Mouse (Mus musculus): Measurements from ENCODE around the gene Dnttip1.
"Not testable (repeated sequence)": the region's sequence is repeated elsewhere in the genome, so short reads cannot be mapped to it uniquely, and the experiment has no call there.

Dnttip1 gene

DNA sequence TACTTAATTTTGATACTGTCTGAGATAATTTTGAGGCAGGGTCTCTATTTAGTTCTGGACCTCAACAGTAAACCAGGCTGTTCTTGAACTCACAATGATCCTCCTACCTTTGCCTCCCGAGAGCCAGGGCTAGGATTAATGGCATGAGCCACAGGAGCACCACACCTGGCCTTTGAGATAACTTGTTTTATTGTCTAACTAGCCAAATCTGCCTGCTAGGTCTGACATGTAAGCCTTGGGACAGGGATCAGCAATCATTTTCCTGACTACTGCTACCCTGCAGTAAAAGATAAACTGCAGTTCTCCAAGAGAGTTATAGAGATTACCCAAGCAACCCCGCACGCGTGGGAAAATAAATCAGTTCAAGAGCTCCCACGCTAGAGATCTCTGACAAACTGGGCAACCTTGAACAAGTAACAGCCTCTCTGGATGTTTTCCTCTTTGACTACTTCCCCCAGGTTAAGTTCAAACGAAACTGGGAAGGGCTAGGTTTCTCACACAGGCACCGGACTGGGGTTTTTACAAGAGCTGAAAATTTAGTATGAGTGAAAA, 39.2 kb downstream of the Dnttip1 start:
- DNase-seq: no peak

DNA sequence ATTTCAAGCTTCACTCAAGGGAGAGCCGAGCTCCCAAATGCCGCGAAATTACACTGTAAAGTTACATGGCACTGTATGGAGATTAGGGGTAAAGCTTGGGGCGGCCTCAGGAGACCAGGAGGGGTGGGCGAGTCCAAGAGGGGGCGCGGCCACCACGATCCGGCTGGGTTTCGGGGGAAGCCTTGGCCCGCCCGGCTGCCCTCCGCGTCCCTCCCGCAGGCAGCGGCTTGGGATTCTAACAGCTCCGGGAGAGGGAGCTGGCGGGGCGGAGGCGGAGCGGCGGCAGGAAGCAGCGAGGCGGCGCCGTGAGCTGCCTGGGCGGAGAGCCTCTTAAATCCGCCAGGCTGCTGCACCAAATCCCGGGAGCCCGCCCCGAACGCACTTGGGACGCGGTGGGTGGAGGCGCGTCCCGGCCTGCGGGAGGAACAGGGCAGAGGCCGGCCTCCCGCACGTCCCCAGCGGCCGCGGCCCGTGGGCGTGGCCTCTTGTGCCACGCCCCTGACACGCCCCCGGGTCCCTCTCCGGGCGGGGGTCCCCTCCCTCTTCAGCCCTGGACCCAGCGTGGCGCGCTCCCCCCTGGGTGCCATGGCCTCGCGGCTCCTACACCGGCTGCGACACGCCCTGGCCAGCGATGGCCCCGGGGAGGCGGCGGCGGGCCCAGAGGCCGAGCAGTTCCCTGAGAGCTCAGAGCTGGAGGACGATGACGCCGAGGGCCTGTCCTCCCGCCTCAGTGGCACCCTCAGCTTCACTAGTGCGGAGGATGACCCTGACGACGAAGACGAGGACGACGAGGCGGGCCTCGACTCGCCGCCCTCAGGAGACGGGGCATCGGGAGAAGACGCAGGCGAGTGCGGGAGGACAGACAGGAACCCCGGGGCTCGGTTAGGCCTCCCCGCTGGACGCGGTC, 40.0 kb downstream of the Dnttip1 start, which contains the start of gene Snx21:
Gene Snx21, plus strand, starts transcription at position 343 of the 907 bp plus-strand sequence.
- DNase-seq: peak; percentile 69

DNA sequence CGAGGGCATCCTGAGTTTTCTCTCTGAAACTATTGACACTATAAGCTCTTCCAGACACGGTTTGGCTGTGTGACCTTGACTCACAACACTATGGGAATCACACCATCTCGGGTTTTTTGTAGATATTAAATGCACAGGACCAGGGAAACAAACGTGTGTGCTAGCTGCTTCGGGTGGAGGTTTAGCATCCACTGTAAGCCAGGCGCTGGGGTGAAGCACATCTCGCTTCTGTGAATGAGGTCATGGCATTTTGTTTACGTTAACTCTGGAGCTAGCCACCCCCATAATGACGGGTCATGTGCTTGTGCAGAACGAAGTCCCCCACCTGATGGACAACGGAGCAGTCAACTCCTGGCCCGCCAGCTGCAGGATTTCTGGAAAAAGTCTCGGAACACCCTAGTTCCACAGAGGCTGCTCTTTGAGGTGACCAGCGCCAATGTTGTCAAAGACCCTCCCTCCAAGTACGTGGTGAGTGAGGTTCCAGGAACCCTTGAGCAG, 40.7 kb downstream of the Dnttip1 start:
- no peak for DNase-seq

DNA sequence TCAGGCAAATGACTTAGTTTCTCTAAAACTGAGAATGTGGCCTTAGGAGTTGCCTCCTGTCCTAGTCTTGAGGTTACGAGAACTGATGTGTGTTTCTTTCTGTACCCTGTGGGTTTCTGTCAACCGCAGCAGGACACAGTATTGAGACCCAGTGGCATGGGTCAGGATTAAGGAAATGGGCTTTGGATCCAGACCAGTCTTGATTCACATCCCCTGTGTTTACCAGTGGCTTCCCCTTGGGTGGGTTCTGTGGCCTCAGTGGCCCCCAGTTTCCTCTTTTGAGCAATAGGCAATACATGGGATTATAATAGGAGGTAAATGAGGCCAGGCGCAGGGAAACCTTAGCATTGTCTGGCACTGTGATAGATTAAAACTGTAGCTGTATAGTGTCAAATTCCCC, 41.2 kb downstream of the Dnttip1 start:
- no peak for DNase-seq

DNA sequence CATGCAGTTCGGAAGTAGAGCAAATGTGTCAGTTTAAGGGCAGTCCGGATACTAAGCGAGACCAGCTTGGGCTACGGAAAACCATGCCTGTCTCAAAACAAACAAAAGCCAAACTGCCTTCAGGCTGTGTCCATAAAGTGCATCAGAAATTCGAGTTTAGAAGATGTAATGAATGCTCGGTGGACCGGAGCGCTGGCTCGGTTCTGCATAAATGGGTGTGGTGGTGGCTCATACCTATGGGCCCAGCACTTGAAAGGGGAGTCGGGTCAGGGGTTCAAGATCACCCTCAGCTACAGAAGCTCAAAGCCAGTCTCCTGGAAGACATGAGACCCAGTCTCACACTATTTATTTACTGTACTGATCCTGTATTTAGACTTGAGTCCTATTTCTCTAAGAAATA, 42.0 kb downstream of the Dnttip1 start:
- no peak for DNase-seq

DNA sequence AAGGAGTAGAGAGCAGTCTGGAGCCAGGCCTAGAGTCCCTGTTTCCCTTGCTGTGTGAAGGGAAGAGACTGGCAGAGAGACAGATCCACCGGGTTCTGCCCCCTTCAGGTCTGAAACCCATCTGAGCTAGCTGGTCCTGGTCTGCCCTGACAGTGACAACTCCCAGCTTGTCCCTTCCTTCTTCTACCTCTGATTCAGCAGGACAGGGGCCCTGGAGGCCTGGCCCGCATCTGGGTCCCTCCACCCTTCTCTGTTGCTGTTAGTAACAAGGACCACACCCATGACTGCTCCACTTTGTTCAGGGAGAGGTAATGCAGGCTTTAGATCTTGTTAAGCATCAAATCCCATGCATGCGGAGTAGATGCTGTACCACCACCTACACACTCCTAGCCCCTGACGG, 42.6 kb downstream of the Dnttip1 start:
- DNase-seq: no peak

DNA sequence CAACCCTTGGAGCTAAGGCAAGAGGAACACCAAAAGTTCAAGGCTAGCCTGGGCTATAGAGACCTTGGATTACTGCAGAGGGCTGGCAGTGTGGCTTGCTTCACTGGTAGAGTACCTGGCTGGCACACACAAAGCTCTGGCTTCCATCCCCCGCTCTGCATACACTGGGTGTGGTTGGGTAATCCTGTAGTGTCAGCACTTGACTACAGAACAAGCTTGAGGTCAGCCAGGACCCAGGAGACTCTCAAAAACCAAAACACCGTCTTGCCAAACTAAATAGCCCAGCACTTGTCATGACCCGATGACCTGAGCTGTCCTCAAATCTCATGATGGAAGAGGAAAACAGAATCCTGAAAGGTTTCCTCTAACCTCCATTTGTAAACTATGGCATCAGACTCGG, 44.7 kb downstream of the Dnttip1 start:
- no peak for DNase-seq

DNA sequence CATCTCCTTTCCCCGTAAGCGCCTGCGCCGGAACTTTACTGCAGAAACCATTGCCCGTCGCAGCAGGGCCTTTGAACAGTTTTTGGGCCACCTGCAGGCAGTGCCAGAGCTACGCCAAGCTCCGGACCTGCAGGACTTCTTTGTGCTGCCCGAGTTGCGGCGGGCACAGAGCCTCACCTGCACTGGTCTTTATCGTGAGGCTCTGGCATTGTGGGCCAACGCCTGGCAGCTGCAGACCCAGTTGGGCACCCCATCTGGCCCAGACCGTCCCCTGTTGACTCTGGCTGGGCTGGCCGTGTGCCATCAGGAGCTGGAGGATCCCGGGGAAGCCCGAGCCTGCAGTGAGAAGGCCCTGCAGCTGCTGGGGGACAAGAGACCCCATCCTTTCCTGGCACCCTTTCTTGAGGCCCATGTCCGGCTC, 46.1 kb downstream of the Dnttip1 start:
- DNase-seq: no peak

DNA sequence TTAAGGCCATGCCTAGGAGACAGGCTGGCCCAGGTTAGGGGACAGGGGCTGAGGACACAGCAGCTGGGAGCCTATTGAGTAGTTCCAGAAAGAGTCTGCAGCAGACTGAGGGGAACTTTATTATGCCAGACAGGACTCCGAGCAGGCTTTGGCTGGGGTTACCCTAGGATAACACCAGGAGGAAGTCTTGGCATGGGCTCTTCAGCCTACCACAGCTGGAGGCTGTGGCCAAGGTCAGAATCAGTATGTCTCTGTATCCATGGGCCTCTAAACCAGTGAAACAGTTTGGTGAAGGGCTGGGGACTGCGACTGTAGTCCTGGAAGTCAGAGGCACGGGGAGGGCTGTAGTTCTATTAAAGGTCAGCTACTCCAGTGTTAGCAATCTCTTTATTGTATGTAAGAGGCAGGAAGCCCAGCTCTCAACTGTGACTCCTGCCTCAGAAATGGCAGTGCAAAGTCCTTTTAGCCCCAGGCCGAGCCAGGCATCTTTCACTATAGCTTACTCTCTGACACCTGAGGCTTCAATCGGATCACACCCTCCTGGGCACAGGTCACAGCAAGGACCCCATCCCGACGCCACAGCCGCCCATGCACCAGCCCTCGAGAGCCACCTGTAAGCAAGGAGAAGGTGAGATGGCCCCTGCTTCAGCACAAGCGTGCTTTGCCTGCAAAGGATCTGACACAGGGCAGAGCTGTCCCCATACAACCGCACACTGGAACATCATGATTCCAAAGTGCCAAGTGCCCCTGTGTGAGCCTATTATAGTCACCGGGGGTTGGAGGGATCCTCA, 46.8 kb downstream of the Dnttip1 start:
- no peak for DNase-seq

DNA sequence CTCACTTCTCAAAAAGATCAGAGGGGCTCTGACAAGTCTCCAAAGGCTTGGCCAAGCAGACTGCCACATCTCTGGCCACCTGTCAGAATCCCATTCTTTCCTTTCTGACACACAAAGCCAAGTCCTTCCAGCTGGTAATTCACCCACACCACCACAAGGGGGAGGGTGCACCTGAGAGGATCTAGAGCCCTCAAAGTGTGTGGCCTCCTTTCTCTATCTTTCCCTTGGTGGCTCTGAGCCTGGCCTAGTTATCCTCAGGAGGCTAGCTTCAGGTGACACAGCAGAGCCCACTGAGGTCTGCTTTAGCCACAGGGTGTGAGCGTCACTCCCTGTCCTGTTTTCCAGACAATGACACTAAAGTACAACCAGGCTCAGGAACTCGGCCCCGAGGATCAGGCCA, 47.5 kb downstream of the Dnttip1 start:
- DNase-seq: peak; percentile 66

DNA sequence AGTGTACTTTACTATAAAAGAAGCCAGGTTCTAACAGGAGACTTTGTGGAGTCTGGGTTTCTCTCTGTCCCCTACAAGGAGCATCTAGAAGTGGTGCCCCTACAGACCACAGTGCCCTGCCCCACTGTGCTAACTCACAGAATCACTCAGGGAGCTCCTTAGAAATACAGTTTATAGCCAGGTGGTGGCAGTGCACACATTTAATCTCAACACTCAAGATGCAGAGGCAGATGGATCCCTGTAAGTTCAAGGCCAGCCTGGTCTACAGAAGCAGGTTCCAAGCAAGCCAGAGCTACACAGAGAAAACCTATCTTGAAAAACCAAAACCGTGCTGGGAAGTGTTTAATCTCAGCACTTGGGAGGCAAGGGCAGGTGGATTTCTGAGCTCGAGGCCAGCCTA, 48.0 kb downstream of the Dnttip1 start:
- DNase-seq: no peak

DNA sequence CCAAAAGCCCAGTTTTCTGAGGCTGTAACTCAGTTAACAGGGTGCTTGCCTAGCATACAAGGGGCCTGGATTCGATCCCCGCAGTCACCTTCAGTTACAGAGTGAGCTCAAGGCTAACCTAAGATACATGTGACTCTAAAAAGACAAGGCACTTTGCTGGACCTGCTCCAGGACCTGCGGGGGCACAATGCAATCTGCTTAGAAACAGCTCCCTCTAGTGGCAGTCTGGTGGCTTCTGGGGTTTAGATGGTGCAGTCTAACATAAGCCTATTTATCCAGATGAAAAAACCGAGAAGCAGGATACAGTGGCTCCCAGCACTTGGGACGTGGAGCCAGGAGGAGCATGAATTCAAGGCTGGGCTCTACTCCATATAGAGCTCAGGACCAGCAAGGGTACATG, 48.5 kb downstream of the Dnttip1 start:
- peak; percentile 66 for DNase-seq

DNA sequence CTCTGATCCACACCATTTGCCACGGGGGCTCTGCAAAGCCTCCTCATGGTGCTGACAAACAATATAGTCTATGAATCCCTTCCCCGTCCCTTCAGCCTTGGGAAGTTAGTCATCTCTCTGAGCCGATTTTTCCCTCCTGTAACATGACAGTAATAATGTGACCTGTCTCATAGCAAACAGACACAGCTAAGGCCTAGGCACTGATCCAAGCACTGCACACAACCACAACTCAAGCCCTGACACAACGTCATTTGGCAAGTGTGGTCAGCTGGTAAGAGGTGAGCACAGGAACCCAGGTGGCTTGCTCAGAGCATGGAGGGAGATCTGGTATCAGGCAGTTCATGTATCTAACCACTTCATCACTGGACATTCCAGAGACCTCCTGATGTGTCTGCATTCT, 50.1 kb downstream of the Dnttip1 start:
- no peak for DNase-seq

DNA sequence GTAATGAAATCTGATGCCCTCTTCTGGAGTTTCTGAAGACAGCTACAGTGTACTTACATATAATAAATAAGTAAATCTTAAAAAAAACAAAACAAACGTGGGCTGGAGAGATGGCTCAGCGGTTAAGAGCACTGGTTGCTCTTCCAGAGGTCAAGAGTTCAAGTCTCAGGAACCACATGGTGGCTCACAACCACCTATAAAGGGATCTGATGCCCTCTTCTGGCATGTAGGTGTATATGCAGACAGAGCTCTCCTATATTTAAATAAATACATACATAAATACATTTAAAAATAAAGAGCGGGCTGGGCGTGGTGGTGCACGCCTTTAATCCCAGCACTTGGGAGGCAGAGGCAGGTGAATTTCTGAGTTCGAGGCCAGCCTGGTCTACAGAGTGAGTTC, 52.8 kb downstream of the Dnttip1 start:
- not testable (repeated sequence) for DNase-seq

DNA sequence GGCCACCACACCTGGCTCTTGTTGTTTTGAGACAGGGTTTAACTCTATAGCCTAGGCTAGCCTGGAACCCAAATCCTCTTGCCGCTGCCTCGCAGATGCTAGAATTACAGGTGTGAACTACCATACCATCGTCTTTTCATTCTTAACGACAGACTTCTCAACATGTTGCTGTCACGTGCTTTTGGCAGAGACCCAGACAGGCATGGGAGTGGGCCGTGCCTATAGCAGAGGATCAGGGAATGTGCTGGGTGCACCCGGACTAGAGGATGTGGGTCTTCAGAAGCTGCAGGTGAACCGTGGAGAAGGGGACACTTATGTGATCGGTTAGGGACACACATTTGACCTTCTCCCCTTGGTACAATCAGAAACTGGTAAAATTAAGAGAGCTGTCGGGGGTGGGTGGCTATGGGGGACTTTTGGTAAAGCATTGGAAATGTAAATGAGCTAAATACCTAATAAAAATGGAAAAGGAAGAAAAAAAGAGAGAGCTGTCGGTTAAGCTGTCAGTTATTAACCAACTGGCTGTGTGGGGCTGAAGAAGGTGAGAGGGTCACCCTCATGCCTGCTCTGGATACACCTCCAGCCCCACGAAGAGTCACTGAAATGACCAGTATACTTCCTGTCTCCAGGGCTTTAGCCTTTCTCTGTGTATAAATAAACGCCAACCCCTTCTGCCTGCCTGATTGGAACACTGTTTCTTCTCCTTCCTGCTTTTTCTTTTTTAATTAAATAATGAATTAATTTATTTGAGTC, 54.6 kb downstream of the Dnttip1 start:
- no peak for DNase-seq

DNA sequence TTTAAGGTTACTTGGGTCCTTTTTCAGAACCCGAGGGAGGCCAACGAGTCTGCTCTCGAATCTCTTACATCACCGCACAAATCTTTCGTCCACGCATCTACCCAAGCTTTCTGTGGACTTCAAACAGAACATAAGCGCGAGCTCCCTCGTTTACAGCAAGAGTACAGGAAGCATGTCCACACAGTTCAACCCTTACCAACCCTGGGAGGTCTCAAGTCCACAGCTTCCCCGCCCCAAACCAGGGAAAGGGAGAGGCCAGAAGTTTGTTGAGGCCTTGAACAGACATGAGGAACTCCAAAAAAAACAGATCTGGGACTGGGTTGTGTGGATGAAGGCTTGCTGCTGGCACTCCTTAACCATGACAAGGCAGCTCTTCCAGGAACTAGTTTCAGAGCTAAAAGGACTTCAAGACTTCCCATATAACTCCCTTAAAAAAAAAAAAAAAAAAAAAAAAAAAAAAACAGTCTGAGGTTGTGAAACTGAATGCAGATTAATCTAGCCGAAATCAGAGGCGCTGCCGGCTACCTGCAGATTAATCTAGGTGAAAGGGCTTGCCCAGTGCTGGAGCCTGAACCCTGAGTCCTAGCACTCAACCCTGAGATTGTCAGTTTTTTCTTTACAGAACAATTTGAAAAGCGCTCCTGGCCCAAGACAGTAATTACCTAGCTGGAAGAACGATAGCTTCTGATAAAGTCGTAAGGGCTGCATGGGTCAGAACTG, 57.6 kb downstream of the Dnttip1 start:
- no peak for DNase-seq

DNA sequence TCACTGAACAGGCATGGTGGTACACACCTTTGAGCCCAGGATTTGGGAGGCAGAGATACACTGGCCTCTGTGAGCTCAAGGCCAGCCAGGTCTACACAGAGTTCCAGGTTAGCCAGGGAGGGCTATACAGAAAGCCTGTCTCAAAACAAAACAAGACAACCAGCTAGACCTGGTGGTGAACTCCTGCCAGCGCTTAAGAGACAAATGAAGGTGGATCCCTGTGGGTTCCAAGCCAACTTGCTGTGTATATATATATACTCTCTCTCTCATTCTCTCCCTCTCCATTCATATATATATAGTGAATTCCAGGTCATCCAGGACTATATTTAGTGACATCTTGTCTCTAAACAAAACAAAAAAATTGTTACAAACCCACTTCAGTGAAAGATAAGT, 58.1 kb downstream of the Dnttip1 start:
- no peak for DNase-seq

DNA sequence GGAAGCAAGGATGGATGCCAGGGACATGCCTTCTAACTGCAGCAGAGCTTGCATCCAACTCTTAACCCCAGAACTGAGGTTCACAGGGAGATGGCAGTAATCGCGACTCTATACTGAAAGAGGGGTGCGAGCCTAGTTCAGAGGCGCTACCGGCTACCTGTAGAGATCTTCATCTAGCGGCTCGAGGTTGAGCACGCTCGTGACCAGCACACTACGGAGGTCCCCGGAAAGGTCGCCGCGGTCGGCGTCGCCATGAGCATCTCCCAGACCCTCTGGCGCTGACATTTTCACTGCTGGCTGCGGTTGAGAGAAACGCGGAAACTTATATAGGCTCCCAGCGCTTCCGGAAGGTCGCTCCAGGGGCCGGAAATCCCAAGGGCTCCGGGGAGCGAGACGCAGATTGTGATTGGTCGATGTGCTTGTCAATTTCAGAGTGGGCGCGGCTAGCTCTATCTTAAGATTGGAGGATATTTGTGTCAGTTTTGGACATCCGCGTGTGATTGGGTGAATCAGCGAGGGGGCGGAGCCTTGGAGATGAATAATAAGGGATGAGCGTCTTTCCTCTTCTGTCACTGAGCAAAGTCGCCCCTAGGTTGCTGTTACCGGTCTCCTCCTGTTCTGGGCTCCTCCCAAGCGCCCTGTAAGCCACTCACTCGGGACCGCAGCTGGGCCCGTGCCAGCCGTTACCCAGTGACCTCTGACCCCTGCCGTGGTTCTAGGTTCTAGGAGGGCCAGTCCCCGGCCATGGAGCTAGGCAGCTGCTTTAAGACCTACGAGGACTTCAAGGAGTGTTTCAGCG, 58.9 kb downstream of the Dnttip1 start, which contains the start of the genes Acot8 and Zswim3:
Gene Acot8, minus strand, starts transcription at position 350 of the 799 bp plus-strand sequence.
Gene Zswim3, plus strand, starts transcription at position 566 of the 799 bp plus-strand sequence.
- DNase-seq: peak; percentile 99

DNA sequence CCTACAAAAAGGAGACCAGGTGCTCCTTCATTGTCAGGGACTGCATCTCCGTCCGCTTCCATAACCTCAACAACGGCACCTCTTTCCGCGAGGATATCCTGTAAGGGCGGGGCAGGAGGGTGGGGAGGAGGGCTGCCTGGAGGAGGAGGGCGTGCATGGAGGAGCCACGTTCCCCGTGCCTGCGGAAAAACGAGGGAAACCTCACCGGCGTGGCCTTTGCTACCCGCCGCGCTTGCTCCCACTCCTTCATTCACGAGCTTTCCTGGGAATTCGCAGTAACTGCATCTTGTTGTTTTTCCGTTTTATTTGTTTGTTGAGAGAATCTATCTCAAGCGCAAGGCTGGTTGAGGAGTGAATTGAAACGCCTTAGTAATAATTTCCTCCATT, 59.5 kb downstream of the Dnttip1 start:
- no peak for DNase-seq

DNA sequence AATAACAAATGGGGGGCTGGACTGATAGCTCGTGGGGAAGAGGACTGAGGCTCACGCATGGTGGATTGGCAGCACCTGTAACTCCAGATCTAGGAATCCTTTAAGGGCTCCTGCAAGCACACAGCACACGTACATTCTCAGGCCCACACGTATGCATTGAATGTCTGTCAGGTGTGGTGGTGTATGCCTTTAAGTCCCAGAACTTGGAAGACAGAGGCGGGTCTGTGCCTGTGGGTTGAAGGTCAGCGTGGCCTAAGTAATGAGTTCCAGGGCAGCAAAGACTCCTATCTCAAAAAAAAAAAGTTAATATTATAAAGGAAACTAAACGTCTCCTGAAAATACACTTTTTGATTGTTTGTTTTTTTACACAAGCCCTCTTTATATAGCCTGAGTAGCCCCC, 60.8 kb downstream of the Dnttip1 start:
- DNase-seq: no peak

DNA sequence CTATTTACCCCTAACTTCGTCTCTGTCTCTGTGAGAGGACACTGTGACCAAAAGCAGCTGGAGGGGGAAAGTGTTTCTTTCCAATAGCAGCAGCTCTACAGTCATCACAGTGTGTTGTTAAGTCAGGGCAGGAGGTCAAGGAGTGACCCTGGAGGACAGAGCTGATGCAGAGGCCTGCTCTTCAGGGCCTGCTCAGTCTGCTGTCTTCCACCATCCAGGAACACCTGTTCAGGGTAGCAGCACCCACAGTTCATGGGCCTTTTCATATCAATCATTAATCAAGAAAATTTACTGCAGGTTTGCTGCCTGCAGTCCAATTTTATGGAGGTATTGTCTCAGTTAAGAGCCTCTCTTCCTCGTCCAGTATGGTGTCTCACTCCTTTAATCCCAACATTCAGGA, 67.8 kb downstream of the Dnttip1 start:
- no peak for DNase-seq
